Mouse (Mus musculus): Measurements from ENCODE around the gene Fgfr2.

DNA sequence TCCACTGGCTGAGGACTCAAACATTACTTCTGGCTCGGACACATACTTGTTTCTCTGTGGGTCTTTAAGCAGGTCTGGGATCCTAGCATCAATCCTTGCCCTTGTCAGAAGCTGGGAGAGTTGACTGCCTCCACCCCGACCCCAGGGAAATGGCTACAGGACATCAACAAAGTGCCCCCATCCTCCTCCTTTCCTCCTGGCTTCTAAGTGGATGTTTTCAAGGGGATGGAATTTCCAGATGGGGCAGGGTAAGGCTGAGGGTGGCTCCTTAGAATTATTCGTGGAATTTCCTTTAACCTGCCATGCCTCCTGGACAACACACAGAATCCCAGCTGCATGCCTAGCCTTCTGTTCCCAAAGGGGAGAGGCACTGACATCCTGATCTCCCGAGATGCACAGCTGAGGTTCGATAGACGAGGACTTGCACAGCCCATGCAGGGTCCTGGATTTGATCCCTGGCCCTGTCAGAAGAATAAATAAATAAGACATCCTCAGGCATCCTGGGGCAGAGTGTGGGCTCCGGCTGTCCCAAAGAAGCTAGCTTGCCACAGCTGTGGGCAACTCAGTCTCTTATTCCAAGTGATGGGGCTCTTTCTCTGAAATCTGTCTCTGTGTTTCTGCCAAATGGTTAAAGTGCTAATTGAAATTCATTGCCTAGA is 925.2 kb downstream of the Fgfr2 start:
- TF ChIP-seq CTCF (IDR thresholded peaks at IDR 0.05; ENCODE audit: extremely low read depth, insufficient read length, insufficient replicate concordance, low read depth, low read length) (no peak), POLR2A (IDR thresholded peaks at IDR 0.05; ENCODE audit: low read depth, low read length) (no peak)

Data from small intestine, adult 2 months (tissue).